Mouse (Mus musculus) CH12.LX (cell line): ENCODE results near the gene Olfr554.

Source experiments
- CTCF ChIP-seq, 2 experiments: IDR thresholded peaks in 1 of 2; conservative IDR thresholded peaks in 1 of 2; 2 replicates each; pipeline ENCODE4 v1.5.1; 2011 to 2012; ENCODE audit warnings: low read depth in 2 of 2, low read length in 2 of 2, improper control_type of control experiment in 1 of 2, inconsistent platforms in 1 of 2, mild to moderate bottlenecking in 1 of 2, moderate library complexity in 1 of 2
- EP300 ChIP-seq: IDR thresholded peaks from 2 replicates; pipeline ENCODE4 v1.6.1; 2011; ENCODE audit warnings: low read length, improper control_type of control experiment
- MAFK ChIP-seq: IDR thresholded peaks from 2 replicates; pipeline ENCODE4 v1.6.1; 2011; ENCODE audit warnings: low read length, improper control_type of control experiment; ENCODE audit not compliant: insufficient replicate concordance
- MAX ChIP-seq: IDR thresholded peaks from 2 replicates; pipeline ENCODE4 v1.6.1; 2011; ENCODE audit warnings: low read length, improper control_type of control experiment
- MYC ChIP-seq: IDR thresholded peaks from 2 replicates; pipeline ENCODE4 v1.6.1; 2011; ENCODE audit warnings: low read depth, mild to moderate bottlenecking, improper control_type of control experiment, low read length
- NELFE ChIP-seq: IDR thresholded peaks from 2 replicates; pipeline ENCODE4 v1.6.1; 2011; ENCODE audit warnings: low read depth, low read length, improper control_type of control experiment
- PAX5 ChIP-seq: IDR thresholded peaks from 2 replicates; pipeline ENCODE4 v1.6.1; 2012; ENCODE audit warnings: low read length, inconsistent platforms, mixed read lengths
- POLR2A ChIP-seq: IDR thresholded peaks from 2 replicates; pipeline ENCODE4 v1.6.1; 2011; ENCODE audit warnings: low read depth, mild to moderate bottlenecking, improper control_type of control experiment, low read length
- USF1 ChIP-seq: IDR thresholded peaks from 2 replicates; pipeline ENCODE4 v1.6.1; 2014; ENCODE audit warnings: low read depth, mild to moderate bottlenecking, inconsistent platforms, low read length, improper control_type of control experiment
- ZNF384 ChIP-seq: IDR thresholded peaks from 2 replicates; pipeline ENCODE4 v1.6.1; 2012; ENCODE audit warnings: low read depth, low read length, improper control_type of control experiment, inconsistent platforms

DNA sequence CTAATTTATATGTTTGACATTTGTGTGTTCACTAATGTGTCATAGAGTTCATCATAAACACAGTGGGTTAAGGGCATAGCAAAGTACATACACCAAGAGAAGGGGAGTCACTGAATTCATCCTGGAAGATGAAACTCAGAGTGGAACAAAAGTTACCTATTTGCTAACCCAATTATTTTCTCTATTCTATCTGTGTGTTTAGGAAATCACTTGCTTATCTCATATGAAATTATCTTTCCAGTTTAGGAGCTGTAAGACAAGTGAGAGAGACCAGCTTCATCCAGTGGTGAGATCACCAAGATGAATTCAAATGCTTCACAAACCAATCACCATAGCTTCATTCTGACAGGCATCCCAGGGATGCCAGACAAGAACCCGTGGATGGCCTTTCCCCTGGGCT, 20.3 kb downstream of the Olfr554 start, which contains the start of gene Olfr555:
- no peak for TF ChIP-seq POLR2A
- no peak for TF ChIP-seq MYC
- no peak for TF ChIP-seq MAFK
- TF ChIP-seq PAX5: no peak
- no peak for TF ChIP-seq USF1
- no peak for TF ChIP-seq CTCF (conservative IDR thresholded peaks at IDR 0.05 in 1 of 2, IDR thresholded peaks at IDR 0.05 in 1 of 2; ENCODE audit: low read depth in 2 of 2, low read length in 2 of 2)
- TF ChIP-seq EP300: no peak
- no peak for TF ChIP-seq ZNF384
- no peak for TF ChIP-seq MAX
- no peak for TF ChIP-seq NELFE
